Mouse (Mus musculus) G1E (cell line): ENCODE results near the gene Vps72. TPM values are rescaled to one million over a fixed set of nuclear protein-coding genes. Genes with fewer than 3 reads are reported as not detected.
A peak's percentile ranks its signal among the peaks of the same experiment; 100 is the strongest.

Experiments
- ATAC-seq: 2 replicates; pipeline ENCODE4 v1.8.0; 2016; ENCODE audit warnings: mild to moderate bottlenecking; ENCODE audit not compliant: insufficient number of reproducible peaks, poor library complexity, low FRiP score, severe bottlenecking; ENCODE audit errors: extremely low read depth
- DNase-seq: peaks from one replicate; pipeline ENCODE4 v3.0.0; 2012; ENCODE audit warnings: low spot score
- H3K27me3 ChIP-seq: 2 replicates; pipeline ENCODE4 v1.6.1; 2012; ENCODE audit warnings: mild to moderate bottlenecking, low read length, inconsistent platforms; ENCODE audit not compliant: insufficient read depth
- H3K36me3 ChIP-seq: replicated peaks from 2 replicates; pipeline ENCODE3; 2012; ENCODE audit warnings: mild to moderate bottlenecking, inconsistent platforms
- H3K4me1 ChIP-seq: 2 replicates; pipeline ENCODE4 v1.6.1; 2012; ENCODE audit warnings: low read depth, low read length, inconsistent platforms, mixed read lengths; ENCODE audit not compliant: insufficient read depth
- H3K4me3 ChIP-seq: 2 replicates; pipeline ENCODE4 v1.5.1; 2012; ENCODE audit warnings: low read depth, mild to moderate bottlenecking, inconsistent platforms, low read length, moderate library complexity, mixed read lengths
- H3K9me3 ChIP-seq: replicated peaks from 2 replicates; pipeline ENCODE4 v1.6.1; 2012; ENCODE audit warnings: inconsistent platforms
- CTCF ChIP-seq: IDR thresholded peaks from 2 replicates; pipeline ENCODE4 v1.5.1; 2012; ENCODE audit warnings: low read depth, low read length, inconsistent platforms, mixed read lengths
- GATA1 ChIP-seq: IDR thresholded peaks from 2 replicates; pipeline ENCODE4 v1.6.1; 2012; ENCODE audit warnings: borderline replicate concordance, low read length, inconsistent platforms, mixed read lengths
- GATA2 ChIP-seq: IDR thresholded peaks from 2 replicates; pipeline ENCODE4 v1.6.1; 2012; ENCODE audit warnings: low read depth, low read length, inconsistent platforms, borderline replicate concordance
- POLR2AphosphoS5 ChIP-seq: IDR thresholded peaks from 2 replicates; pipeline ENCODE4 v1.6.1; 2012; ENCODE audit warnings: low read depth, low read length, inconsistent platforms; ENCODE audit not compliant: insufficient replicate concordance
- TAL1 ChIP-seq: conservative IDR thresholded peaks from 2 replicates; pipeline ENCODE4 v1.6.1; 2012; ENCODE audit warnings: low read depth, low read length, inconsistent platforms, mixed read lengths
- polyA plus RNA-seq: library from polyadenylated mRNA; stranded (reverse); fragments of >175 nt; gene quantifications from 2 replicates; pipeline ENCODE4 v1.2.3, GENCODE M21; 2012
- total RNA-seq, 2 experiments: library from RNA; stranded (forward) in 1 of 2; stranded (reverse) in 1 of 2; fragments of 200-1000 nt in 1 of 2; fragments of >200 nt in 1 of 2; fragmentation: Nextera tagmentation in 1 of 2; gene quantifications; 2 replicates each; pipeline ENCODE4 v1.2.3; 2014 to 2017

Vps72 gene
- total and polyA plus RNA-seq, 3 experiments = 120 to 274 (median 146) TPM

GRCm38 (mm10) chr3:95142617-95143011 is 31.8 kb downstream of the Vps72 start:
- Histone ChIP-seq H3K27me3 (peaks cover 12% of the 10 kb centered on the region), H3K9me3 (no peaks in the 10 kb centered on the region; the same call in 1 of the 2 replicates), H3K4me1 (peaks cover 14% of the 10 kb centered on the region), H3K36me3 (peaks cover 34% of the 10 kb centered on the region), H3K4me3 (no peak overlapping the region)
- ATAC-seq (peak; percentile 56; the same call in 1 of the 2 replicates), DNase-seq (peak; percentile 72)
- TF ChIP-seq GATA2 = no peak
- TF ChIP-seq CTCF = peak; percentile 100

GRCm38 (mm10) chr3:95147924-95148323 is 37.1 kb downstream of the Vps72 start:
- H3K4me1 ChIP-seq = peaks cover 9% of the 10 kb centered on the region; the same call in 1 of the 2 replicates
- DNase-seq (no peak), ATAC-seq (no peak)
- peaks cover 33% of the 10 kb centered on the region for H3K27me3 ChIP-seq
- no peaks in the 10 kb centered on the region for H3K36me3 ChIP-seq
- H3K4me3 ChIP-seq = no peak overlapping the region
- TF ChIP-seq POLR2AphosphoS5 = no peak
- TF ChIP-seq CTCF = no peak
- no peak for TF ChIP-seq TAL1
- no peak for TF ChIP-seq GATA1
- no peak for TF ChIP-seq GATA2
- no peaks in the 10 kb centered on the region for H3K9me3 ChIP-seq

GRCm38 (mm10) chr3:95153874-95154273 is 43.1 kb downstream of the Vps72 start:
- TF ChIP-seq CTCF (peak; percentile 87), POLR2AphosphoS5 (no peak)
- Histone ChIP-seq H3K36me3 (no peaks in the 10 kb centered on the region), H3K27me3 (peaks cover 33% of the 10 kb centered on the region), H3K4me3 (no peak overlapping the region), H3K9me3 (no peaks in the 10 kb centered on the region), H3K4me1 (peaks cover 9% of the 10 kb centered on the region; the same call in 1 of the 2 replicates)
- ATAC-seq = no peak
- DNase-seq = no peak

- TF ChIP-seq TAL1 (no peak), GATA2 (no peak), POLR2AphosphoS5 (no peak), GATA1 (no peak), CTCF (no peak)
Measured at GRCm38 (mm10) chr3:95159511-95159986, 48.7 kb downstream of the Vps72 start.

GRCm38 (mm10) chr3:95159987-95160963 is 49.5 kb downstream of the Vps72 start, which contains the start of gene Sema6c:
Gene Sema6c (plus strand): TSS chr3:95160457.
- Histone ChIP-seq H3K27me3 (peaks cover 51% of the 10 kb centered on the region), H3K4me3 (peak within 1 kb of the TSS; percentile 74), H3K4me1 (peaks cover 45% of the 10 kb centered on the region), H3K36me3 (no peaks in the 10 kb centered on the region), H3K9me3 (no peaks in the 10 kb centered on the region)
- ATAC-seq (peak; percentile 99), DNase-seq (peak; percentile 100)
- no peak for TF ChIP-seq GATA1
- no peak for TF ChIP-seq POLR2AphosphoS5
- no peak for TF ChIP-seq CTCF
- no peak for TF ChIP-seq TAL1
- TF ChIP-seq GATA2 = no peak

More at GRCm38 (mm10) chr3:95159511-95159986, 48.7 kb downstream of the Vps72 start:
- Histone ChIP-seq H3K4me3 (peak overlapping the region; percentile 74), H3K9me3 (no peaks in the 10 kb centered on the region), H3K27me3 (peaks cover 54% of the 10 kb centered on the region), H3K4me1 (peaks cover 38% of the 10 kb centered on the region), H3K36me3 (no peaks in the 10 kb centered on the region)
- DNase-seq (no peak), ATAC-seq (no peak)

GRCm38 (mm10) chr3:95161041-95161551 is 50.3 kb downstream of the Vps72 start:
- DNase-seq = no peak
- H3K36me3 ChIP-seq = no peaks in the 10 kb centered on the region
- ATAC-seq = no peak
- H3K9me3 ChIP-seq = no peaks in the 10 kb centered on the region
- H3K27me3 ChIP-seq = peaks cover 55% of the 10 kb centered on the region
- peaks cover 45% of the 10 kb centered on the region for H3K4me1 ChIP-seq
- peak overlapping the region; percentile 74; the same call in 1 of the 2 replicates for H3K4me3 ChIP-seq
- TF ChIP-seq GATA2 = no peak
- TF ChIP-seq CTCF = no peak
- TF ChIP-seq TAL1 = no peak
- no peak for TF ChIP-seq POLR2AphosphoS5
- TF ChIP-seq GATA1 = no peak
